Mouse (Mus musculus) heart, postnatal 10 days (tissue): ENCODE results near the gene Knl1. TPM values are rescaled to one million over a fixed set of nuclear protein-coding genes. Genes with fewer than 3 reads are reported as not detected.
"Not testable (repeated sequence)": the region's sequence is repeated elsewhere in the genome, so short reads cannot be mapped to it uniquely, and the experiment has no call there.

Experiments used
- DNase-seq, 2 experiments: peaks; one replicate each; pipeline ENCODE4 v3.0.0; 2021
- intact Hi-C: fragments of 180-260 bp; cut with DNase I; formaldehyde crosslinking; loops from one replicate; pipeline ENCODE4 v1.15.1; 2025
- total RNA-seq, 2 experiments: library from RNA; stranded (reverse); gene quantifications; 2 replicates each; pipeline ENCODE4 v1.2.3; 2021

The Knl1 gene
- total RNA-seq: 1 to 10 TPM; 6.7 to 9.1 TPM

DNA sequence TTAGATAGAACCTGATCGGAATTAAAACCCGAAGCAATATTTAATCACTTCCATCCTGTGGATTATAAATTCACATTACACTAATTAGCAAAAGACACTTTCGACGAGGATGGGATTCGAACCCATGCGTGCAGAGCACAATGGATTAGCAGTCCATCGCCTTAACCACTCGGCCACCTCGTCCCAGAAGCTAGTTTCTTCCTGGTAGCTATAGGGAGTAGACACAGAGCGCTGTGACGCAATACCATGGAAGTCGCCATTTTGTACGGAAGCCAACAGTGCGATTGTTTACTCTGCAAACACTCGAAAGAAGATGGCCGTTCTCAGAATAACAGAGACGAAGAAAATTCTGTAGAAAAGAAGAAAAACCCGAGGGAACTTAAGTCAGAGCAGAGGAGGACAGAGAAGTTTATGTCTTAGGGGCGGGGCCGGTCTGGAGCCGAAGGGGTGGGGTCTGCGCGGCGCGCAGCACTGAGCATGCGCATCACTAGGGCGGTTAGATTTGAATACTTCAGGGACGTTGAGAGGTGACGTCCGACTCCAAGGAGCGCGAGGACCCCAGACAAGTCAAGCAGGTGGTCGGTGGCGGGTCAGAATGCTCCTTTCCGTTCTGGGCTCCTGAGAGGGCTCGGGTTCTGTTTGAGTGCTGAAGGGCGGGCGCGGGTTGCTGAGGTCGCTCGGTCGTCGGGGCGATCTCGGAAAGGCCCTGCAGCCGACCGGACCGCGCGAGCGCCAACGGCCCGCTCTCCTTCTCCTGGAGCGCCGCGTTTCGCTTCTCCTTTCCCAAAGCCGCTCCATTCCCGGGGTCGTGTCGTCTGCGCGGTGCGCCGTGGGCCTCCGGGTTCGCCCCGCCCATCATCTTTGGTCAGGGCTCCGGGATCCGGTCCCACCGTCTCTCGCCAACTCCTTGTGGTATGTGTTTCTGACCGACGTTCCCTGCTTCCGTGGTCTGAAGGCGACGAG, at the start of gene Knl1:
Gene Knl1, plus strand, starts transcription at position 471 of the 963 bp plus-strand sequence.
- peak; percentile 97 to 99 for DNase-seq
- intact Hi-C loops: no loop called here

GRCm38 (mm10) chr2:118998115-118998866, 48.6 kb upstream of the Knl1 start:
- DNase-seq: no peak
- intact Hi-C loops: no loop called here

DNA sequence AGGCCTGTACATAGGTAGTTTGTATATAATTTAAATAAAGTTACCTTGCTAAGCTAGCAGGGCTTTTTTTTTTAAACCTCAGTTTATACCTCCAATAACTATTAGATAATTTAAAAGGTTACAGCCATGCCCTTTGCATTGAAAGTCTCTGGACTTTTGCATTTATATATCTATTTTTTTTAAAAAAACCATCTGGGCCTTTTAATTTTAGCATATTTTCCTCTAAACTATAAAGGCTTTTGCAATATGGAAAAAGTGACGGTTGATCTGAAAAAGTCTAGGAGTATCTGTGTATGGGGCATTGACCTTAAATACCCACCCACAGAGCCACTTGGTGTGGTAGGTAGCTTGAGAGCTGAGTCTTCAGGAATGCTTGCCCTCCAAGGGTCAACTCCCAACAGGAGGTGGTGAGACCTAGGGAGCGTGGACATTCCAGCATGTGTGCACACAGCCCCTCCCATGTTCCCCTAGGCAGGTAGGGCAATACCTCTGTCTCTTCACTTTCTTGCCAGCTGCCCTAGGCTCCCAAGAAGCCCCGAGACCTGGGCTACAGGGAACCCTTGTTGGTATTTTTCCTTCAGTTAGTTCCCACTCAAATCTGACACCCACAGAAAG, 47.8 kb upstream of the Knl1 start:
- DNase-seq: no peak
- intact Hi-C loops: no loop called here

DNA sequence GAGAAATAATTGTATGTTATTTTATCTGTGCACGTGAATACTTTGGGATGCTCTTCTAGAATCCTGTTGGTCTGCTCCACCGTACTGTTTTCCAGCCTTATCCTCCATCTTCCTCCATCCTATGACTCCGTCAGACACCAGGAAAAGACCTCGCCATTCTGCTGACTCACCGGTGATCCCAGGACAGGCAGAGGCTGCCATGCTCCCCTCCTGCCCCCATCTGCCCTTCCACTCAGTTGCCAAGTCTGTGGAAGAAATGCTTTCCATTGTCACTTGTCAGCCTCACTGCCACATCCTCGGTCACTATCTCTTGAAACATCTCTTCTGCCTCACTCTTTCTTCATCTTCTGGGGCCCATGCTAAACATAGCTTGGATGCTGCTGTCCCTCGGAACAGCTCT, 40.0 kb upstream of the Knl1 start:
- intact Hi-C loops: no loop called here
- DNase-seq: no peak

DNA sequence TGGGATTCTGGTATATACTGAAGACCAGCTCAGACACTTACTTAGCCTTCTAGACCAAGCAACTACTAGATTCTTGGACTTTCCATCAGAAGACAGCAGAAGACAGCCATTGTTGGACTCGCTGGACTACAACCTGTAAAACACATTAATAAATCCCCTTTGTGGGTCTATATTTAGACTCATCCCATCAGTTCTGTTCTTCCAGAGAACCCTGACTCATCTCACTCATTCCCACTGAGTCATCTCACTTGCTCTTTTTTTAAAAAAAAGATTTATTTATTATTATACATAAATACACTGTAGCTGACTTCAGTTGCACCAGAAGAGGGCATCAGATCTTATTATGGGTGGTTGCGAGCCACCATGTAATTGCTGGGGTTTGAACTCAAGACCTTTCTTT, 37.5 kb upstream of the Knl1 start:
- no peak for DNase-seq

DNA sequence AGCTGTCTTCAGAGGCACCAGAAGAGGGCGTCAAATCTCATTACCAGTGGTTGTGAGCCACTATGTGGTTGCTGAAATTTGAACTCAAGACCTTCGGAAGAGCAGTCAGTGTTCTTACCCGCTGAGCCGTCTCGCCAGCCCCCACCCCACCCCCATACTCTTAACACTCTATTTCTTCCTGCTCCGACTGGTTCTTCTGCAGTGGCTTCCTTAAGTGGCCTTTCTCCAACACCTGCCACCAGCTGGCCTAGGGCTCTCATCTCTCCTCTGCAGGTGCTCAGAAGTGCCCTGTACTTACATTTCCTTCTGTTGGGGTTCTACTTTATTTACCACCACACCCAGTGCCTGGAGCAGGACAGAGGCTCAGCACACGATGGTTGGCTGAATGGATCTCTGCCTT, 31.9 kb upstream of the Knl1 start:
- intact Hi-C loops: loop anchor here (2.0 kb wide), 1 partner anchor 32 kb away; no protein-coding TSS in a partner anchor
- peak in 1 of 2 experiments; percentile 4 for DNase-seq

More for the DNA sequence above, 37.5 kb upstream of the Knl1 start:
- intact Hi-C loops: no loop called here

- peak; percentile 80 to 87 for DNase-seq
- intact Hi-C loops: loop anchor here (2.0 kb wide), 1 partner anchor 33 kb away; no protein-coding TSS in a partner anchor
Observed at GRCm38 (mm10) chr2:119015604-119016180, 31.2 kb upstream of the Knl1 start.

DNA sequence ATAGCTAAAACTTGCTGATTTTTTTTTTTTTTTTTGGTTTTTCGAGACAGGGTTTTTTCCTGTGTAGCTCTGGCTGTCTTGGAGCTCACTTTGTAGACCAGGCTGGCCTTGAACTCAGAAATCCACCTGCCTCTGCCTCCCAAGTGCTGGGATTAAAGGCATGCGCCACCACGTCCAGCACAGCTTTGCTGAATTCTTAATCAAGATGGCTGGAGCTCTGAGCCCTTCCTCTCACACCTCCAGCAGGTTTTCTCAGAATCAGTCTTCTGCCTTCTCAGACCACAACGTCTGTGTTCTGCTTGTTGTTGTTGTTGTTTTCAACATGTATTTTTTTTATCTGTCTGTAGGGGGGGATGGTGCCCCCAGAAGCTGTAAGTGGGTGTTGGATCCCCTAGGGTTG, 30.6 kb upstream of the Knl1 start:
- DNase-seq, intact Hi-C loops: not testable (repeated sequence)

- DNase-seq: no peak
- intact Hi-C loops: no loop called here
Observed at GRCm38 (mm10) chr2:119017647-119018046, 29.3 kb upstream of the Knl1 start.

GRCm38 (mm10) chr2:119018391-119019122, 28.4 kb upstream of the Knl1 start:
- DNase-seq: peak; percentile 80 to 83
- intact Hi-C loops: no loop called here

DNA sequence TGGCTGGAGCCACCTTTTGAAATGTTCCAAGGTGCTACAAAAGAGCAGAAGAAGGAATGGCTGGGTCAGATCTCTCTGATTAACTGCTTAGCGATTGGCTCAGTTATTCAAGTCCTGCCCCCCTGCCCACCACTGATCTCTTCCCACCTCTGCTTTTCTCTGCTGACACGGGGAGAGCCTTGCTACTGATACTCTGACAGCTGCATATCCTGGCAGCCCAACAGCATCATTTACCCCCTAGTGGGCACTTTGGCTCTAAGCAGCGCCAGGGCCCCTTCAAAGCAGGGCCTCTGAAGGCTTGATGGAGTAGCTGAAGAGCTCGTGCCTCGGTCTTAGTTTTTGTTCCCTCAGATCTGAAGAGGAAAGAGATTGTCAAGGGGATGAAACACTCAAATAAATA, 27.8 kb upstream of the Knl1 start:
- intact Hi-C loops: no loop called here
- peak; percentile 18 to 52 for DNase-seq

GRCm38 (mm10) chr2:119019538-119019937, 27.4 kb upstream of the Knl1 start:
- intact Hi-C loops: no loop called here
- DNase-seq: no peak

DNA sequence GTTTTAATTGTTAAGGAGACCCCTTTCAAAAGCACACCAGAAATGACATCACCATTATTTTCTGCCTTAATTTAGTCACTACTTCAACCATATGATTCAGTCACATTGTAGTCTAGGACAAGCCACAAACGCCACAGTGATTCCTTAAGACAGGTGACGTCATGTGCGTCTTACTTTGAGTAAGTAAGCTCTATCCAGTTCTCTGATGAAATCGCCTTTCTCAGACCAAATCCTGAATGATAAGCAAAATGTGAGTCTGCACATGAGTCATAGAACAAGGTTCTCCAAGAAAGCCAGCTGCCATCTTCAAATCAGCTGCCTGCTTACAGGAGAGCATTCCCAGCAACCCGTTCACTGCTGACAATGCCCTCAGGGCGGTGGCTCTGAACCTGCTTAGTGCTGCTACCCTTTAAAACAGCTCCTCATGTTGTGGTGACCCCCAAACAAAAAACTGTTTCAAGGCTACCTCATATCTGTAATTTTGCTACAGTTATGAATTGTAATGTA, 23.7 kb upstream of the Knl1 start:
- DNase-seq: no peak
- intact Hi-C loops: no loop called here

DNA sequence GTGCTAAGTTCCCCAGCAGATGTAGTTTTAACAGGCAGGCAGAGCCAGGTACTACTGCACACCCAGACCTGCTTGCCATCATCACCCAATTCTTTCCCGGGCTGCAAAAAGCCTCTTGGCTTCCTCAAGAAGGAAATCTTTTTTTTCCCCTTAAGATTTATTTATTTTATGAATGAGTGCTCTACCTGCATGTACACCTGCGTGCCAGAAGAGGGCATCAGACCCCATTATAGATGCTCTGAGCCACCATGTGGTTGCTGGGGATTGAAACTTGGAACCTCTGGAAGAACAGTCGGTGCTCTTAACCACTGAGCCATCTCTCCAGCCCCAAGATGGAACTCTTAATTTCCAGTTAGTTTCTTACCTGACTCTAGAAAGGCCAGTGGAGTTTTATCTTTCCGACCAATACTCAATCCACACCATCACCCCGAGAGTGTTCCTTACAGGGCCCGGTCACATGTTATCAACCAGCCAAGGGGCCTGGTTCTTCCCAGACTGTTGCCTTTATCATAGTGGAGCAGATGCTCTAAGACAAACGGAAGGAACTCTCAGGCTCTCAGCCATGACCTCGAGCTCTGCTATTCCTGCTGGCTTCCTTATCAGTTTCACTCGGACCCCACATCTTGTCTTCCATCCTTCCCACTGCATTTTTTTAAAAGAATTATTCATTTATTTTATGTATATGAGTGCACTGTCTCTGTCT, 22.2 kb upstream of the Knl1 start:
- intact Hi-C loops: no loop called here

GRCm38 (mm10) chr2:119025239-119025616, 21.7 kb upstream of the Knl1 start:
- intact Hi-C loops: no loop called here
- DNase-seq: no peak

More for the DNA sequence above, 22.2 kb upstream of the Knl1 start:
- no peak for DNase-seq

GRCm38 (mm10) chr2:119026951-119027350, 20.0 kb upstream of the Knl1 start:
- intact Hi-C loops: no loop called here
- no peak for DNase-seq

DNA sequence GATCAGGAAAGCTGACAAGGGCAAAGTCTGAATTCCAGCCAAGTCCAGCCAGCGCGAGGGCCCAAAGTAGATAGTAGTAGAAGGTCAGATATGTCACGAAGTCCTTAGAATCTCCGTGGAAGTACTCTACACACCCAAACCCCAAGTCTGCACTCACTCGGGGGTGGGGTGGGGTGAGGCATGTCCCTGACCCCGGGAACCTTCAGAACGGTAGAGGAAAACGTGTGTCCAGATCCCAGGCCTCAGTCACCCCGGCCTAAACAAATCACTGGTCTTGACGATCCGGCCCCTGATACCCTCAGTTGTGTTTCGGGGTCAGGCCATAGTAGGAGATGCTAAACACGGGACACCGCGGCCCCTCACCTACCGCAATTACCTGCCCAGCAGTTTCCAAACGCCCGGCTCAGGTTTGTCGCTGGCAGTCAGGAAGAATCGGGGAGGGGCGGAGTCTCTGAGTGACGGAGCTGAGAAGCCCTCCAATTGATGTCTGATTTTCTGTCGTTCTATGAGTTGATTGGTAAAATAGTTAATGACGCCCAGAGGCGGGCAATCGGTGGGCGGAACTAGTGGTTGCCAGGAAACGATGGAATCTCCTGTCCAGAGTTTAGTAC, 17.9 kb upstream of the Knl1 start, which contains the start of gene Ccdc32:
Gene Ccdc32, minus strand, starts transcription at position 453 of the 611 bp plus-strand sequence.
- DNase-seq: peak; percentile 97
- intact Hi-C loops: no loop called here

GRCm38 (mm10) chr2:119032191-119032590, 14.7 kb upstream of the Knl1 start:
- no peak for DNase-seq
- intact Hi-C loops: loop anchor here (5.0 kb wide), 1 partner anchor 255 kb away; the partner anchor contains the start of gene Vps18
